Mouse (Mus musculus): ENCODE results near the gene Drp2. TPM values are rescaled to one million over a fixed set of nuclear protein-coding genes. Genes with fewer than 3 reads are reported as not detected.
A peak's percentile ranks its signal among the peaks of the same experiment; 100 is the strongest.

Gene Drp2
- total RNA-seq (2014; rRNA removed) (35.6 and 38.2 TPM in 2 replicates), polyA plus RNA-seq (2015; fragmentation: Nextera tagmentation; extraction: Ambion mirVana) (6.7 and 10.1 TPM in 2 replicates)

GRCm38 (mm10) chrX:134403863-134404583, at the start of gene Drp2:
Gene Drp2, plus strand, starts transcription at chrX:134404551.
- peak; percentile 71 for ATAC-seq
- WGBS: 28% methylated on average over 14 of the region's 15 CpGs
- H3K9me3 ChIP-seq (ENCODE audit: low read length): no peaks in the 10 kb centered on the region
- peak; percentile 38 for DNase-seq
- H3K4me1 ChIP-seq (ENCODE audit: insufficient read depth): no peaks in the 10 kb centered on the region
- no peaks in the 10 kb centered on the region for H3K36me3 ChIP-seq (ENCODE audit: insufficient read depth)
- H3K9ac ChIP-seq: peak within 1 kb of the TSS; percentile 49
- H3K4me3 ChIP-seq (ENCODE audit: low read depth, low read length): peak within 1 kb of the TSS; percentile 39
- no peak for TF ChIP-seq CTCF (IDR thresholded peaks at IDR 0.05; ENCODE audit: low read depth)
- peak within 1 kb of the TSS; percentile 52 for H3K4me2 ChIP-seq (ENCODE audit: low read depth)
- H3K27ac ChIP-seq (ENCODE audit: low read depth, low read length): peak within 1 kb of the TSS; percentile 78
- H3K27me3 ChIP-seq (ENCODE audit: insufficient read depth, low read length): no peaks in the 10 kb centered on the region

- TF ChIP-seq CTCF (IDR thresholded peaks at IDR 0.05; ENCODE audit: low read depth): no peak
- no peak overlapping the region for H3K4me2 ChIP-seq (ENCODE audit: low read depth)
- no peak overlapping the region for H3K9ac ChIP-seq
- no peaks in the 10 kb centered on the region for H3K36me3 ChIP-seq (ENCODE audit: insufficient read depth)
- H3K4me3 ChIP-seq (ENCODE audit: low read depth, low read length): no peak overlapping the region
- H3K9me3 ChIP-seq (ENCODE audit: low read length): no peaks in the 10 kb centered on the region
- 74% methylated on average over 4 of the region's 4 CpGs for WGBS
- H3K27ac ChIP-seq (ENCODE audit: low read depth, low read length): no peak overlapping the region
- DNase-seq (no peak), ATAC-seq (no peak)
- no peaks in the 10 kb centered on the region for H3K4me1 ChIP-seq (ENCODE audit: insufficient read depth)
- H3K27me3 ChIP-seq (ENCODE audit: insufficient read depth, low read length): no peaks in the 10 kb centered on the region
Observed at GRCm38 (mm10) chrX:134359336-134359735, 45.0 kb upstream of the Drp2 start.

GRCm38 (mm10) chrX:134362156-134362555, 42.2 kb upstream of the Drp2 start:
- H3K27ac ChIP-seq (ENCODE audit: low read depth, low read length): no peak overlapping the region
- no peak overlapping the region for H3K4me2 ChIP-seq (ENCODE audit: low read depth)
- TF ChIP-seq CTCF (IDR thresholded peaks at IDR 0.05; ENCODE audit: low read depth): no peak
- DNase-seq: no peak
- no peaks in the 10 kb centered on the region for H3K9me3 ChIP-seq (ENCODE audit: low read length)
- H3K36me3 ChIP-seq (ENCODE audit: insufficient read depth): no peaks in the 10 kb centered on the region
- no peak overlapping the region for H3K4me3 ChIP-seq (ENCODE audit: low read depth, low read length)
- H3K9ac ChIP-seq: no peak overlapping the region
- H3K4me1 ChIP-seq (ENCODE audit: insufficient read depth): no peaks in the 10 kb centered on the region
- WGBS: 87% methylated on average over 4 of the region's 4 CpGs
- no peaks in the 10 kb centered on the region for H3K27me3 ChIP-seq (ENCODE audit: insufficient read depth, low read length)
- no peak for ATAC-seq

- no peak overlapping the region for H3K27ac ChIP-seq (ENCODE audit: low read depth, low read length)
- 78% methylated on average over 1 of the region's 1 CpGs for WGBS
Observed at GRCm38 (mm10) chrX:134365421-134365820, 38.9 kb upstream of the Drp2 start.

GRCm38 (mm10) chrX:134366547-134366946, 37.8 kb upstream of the Drp2 start:
- no peak for TF ChIP-seq CTCF (IDR thresholded peaks at IDR 0.05; ENCODE audit: low read depth)
- H3K4me1 ChIP-seq (ENCODE audit: insufficient read depth): no peaks in the 10 kb centered on the region
- H3K9ac ChIP-seq: no peak overlapping the region
- WGBS: 75% methylated on average over 3 of the region's 3 CpGs
- H3K27me3 ChIP-seq (ENCODE audit: insufficient read depth, low read length): no peaks in the 10 kb centered on the region
- no peak overlapping the region for H3K4me3 ChIP-seq (ENCODE audit: low read depth, low read length)
- H3K4me2 ChIP-seq (ENCODE audit: low read depth): no peak overlapping the region
- no peak for ATAC-seq
- DNase-seq: no peak
- no peaks in the 10 kb centered on the region for H3K36me3 ChIP-seq (ENCODE audit: insufficient read depth)
- no peak overlapping the region for H3K27ac ChIP-seq (ENCODE audit: low read depth, low read length)
- H3K9me3 ChIP-seq (ENCODE audit: low read length): no peaks in the 10 kb centered on the region

More at GRCm38 (mm10) chrX:134365421-134365820, 38.9 kb upstream of the Drp2 start:
- Histone ChIP-seq H3K9me3 (ENCODE audit: low read length) (no peaks in the 10 kb centered on the region), H3K4me1 (ENCODE audit: insufficient read depth) (no peaks in the 10 kb centered on the region), H3K27me3 (ENCODE audit: insufficient read depth, low read length) (no peaks in the 10 kb centered on the region), H3K9ac (no peak overlapping the region), H3K4me2 (ENCODE audit: low read depth) (no peak overlapping the region), H3K36me3 (ENCODE audit: insufficient read depth) (no peaks in the 10 kb centered on the region), H3K4me3 (ENCODE audit: low read depth, low read length) (no peak overlapping the region)
- DNase-seq: no peak
- ATAC-seq: no peak
- TF ChIP-seq CTCF (IDR thresholded peaks at IDR 0.05; ENCODE audit: low read depth): no peak

GRCm38 (mm10) chrX:134371279-134371678, 33.1 kb upstream of the Drp2 start:
- ATAC-seq: no peak
- Histone ChIP-seq H3K27me3 (ENCODE audit: insufficient read depth, low read length) (no peaks in the 10 kb centered on the region), H3K9ac (no peak overlapping the region), H3K9me3 (ENCODE audit: low read length) (no peaks in the 10 kb centered on the region), H3K4me2 (ENCODE audit: low read depth) (no peak overlapping the region), H3K36me3 (ENCODE audit: insufficient read depth) (no peaks in the 10 kb centered on the region), H3K4me3 (ENCODE audit: low read depth, low read length) (no peak overlapping the region), H3K4me1 (ENCODE audit: insufficient read depth) (no peaks in the 10 kb centered on the region), H3K27ac (ENCODE audit: low read depth, low read length) (no peak overlapping the region)
- DNase-seq: peak; percentile 7
- TF ChIP-seq CTCF (IDR thresholded peaks at IDR 0.05; ENCODE audit: low read depth): peak; percentile 52
- WGBS: 9% methylated on average over 2 of the region's 2 CpGs

- H3K9me3 ChIP-seq (ENCODE audit: low read length): no peaks in the 10 kb centered on the region
- H3K4me2 ChIP-seq (ENCODE audit: low read depth): no peak overlapping the region
- H3K27ac ChIP-seq (ENCODE audit: low read depth, low read length): no peak overlapping the region
- H3K4me1 ChIP-seq (ENCODE audit: insufficient read depth): no peaks in the 10 kb centered on the region
- no peak overlapping the region for H3K9ac ChIP-seq
- WGBS: 61% methylated on average over 1 of the region's 1 CpGs
- ATAC-seq (no peak), DNase-seq (no peak)
- no peak for TF ChIP-seq CTCF (IDR thresholded peaks at IDR 0.05; ENCODE audit: low read depth)
- H3K36me3 ChIP-seq (ENCODE audit: insufficient read depth): no peaks in the 10 kb centered on the region
- no peak overlapping the region for H3K4me3 ChIP-seq (ENCODE audit: low read depth, low read length)
- H3K27me3 ChIP-seq (ENCODE audit: insufficient read depth, low read length): no peaks in the 10 kb centered on the region
Observed at GRCm38 (mm10) chrX:134374190-134374589, 30.2 kb upstream of the Drp2 start.
